In the genomic region with DNA sequence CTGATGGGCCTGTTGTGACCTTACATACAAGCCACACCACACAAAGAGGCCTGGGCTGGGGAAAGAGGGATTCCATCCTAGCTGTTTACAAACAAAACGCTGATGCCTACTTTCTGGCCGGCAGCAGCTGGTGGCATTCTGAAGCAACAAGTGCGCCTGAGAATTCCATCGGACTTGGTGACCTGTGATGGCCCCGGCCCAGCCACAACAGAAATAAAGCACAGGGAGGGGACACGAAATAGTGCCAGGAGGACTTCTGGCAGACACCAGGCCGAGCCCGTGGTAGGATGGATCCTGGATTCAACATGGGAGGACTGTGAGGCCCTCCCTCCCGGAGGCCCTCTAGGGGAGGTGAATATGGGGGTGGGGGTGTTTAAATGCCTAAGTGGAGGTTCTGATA, we compare ENCODE assay signal across 7 mouse cellular contexts. TPM values are rescaled to one million over a fixed set of nuclear protein-coding genes. Genes with fewer than 3 reads are reported as not detected.
DNase-seq lines count a peak whose midpoint lies in the region; ATAC-seq and TF ChIP-seq lines count a peak whose summit lies in the region.

No protein-coding gene starts in this region.

- TF ChIP-seq CTCF in kidney, postnatal 0 days (IDR thresholded peaks at IDR 0.05; ENCODE audit: low read depth), result no peak
- no peak for TF ChIP-seq CTCF in thymus, adult 2 months (IDR thresholded peaks at IDR 0.05; ENCODE audit: borderline replicate concordance, control insufficient read depth, extremely low read depth, insufficient read depth, low read length, poor library complexity)

- H3K27ac ChIP-seq in forebrain, embryonic 10.5 days, result peak overlapping the region; percentile 58
- peak overlapping the region; percentile 90 for H3K27ac ChIP-seq in kidney, postnatal 0 days
- H3K27ac ChIP-seq in midbrain, embryonic 15.5 days, result no peak overlapping the region
- H3K27ac ChIP-seq in thymus, adult 2 months (ENCODE audit: control insufficient read depth, insufficient read depth, low read length), result no peak overlapping the region

- no peak for DNase-seq in forebrain, embryonic 10.5 days (ENCODE audit: extremely low spot score, low spot score)
- DNase-seq in heart, adult 11 months, result peak; percentile 97
- DNase-seq in kidney, postnatal 0 days (ENCODE audit: low spot score), result no peak
- no peak for DNase-seq in left cerebral cortex, postnatal 36 days (ENCODE audit: low spot score in 2 of 2)
- no peak for DNase-seq in thymus, adult 2 months
- DNase-seq in ovary, postnatal 14 days (ENCODE audit: low spot score), result no peak

- ATAC-seq in kidney, postnatal 0 days (replicated peaks; ENCODE audit: low FRiP score, low read depth), result no peak
- ATAC-seq in midbrain, embryonic 15.5 days (replicated peaks), result no peak

- H3K36me3 ChIP-seq in forebrain, embryonic 10.5 days (replicated peaks), result peaks cover 39% of the 10 kb centered on the region
- H3K36me3 ChIP-seq in kidney, postnatal 0 days (ENCODE audit: insufficient read depth, low read length), result no peaks in the 10 kb centered on the region
- no peaks in the 10 kb centered on the region for H3K36me3 ChIP-seq in midbrain, embryonic 15.5 days (replicated peaks)
- no peaks in the 10 kb centered on the region for H3K36me3 ChIP-seq in thymus, adult 2 months (ENCODE audit: control insufficient read depth, insufficient read depth, low read length)

- H3K9ac ChIP-seq in kidney, postnatal 0 days (ENCODE audit: low read depth, low read length), result peak overlapping the region; percentile 54
- H3K9ac ChIP-seq in midbrain, embryonic 15.5 days, result no peak overlapping the region

- H3K4me2 ChIP-seq in kidney, postnatal 0 days (ENCODE audit: low read length), result peak overlapping the region; percentile 61
- H3K4me2 ChIP-seq in midbrain, embryonic 15.5 days, result peak overlapping the region; percentile 75

- 70% methylated on average over 9 of the region's 9 CpGs for WGBS in forebrain, embryonic 10.5 days
- 15% methylated on average over 9 of the region's 9 CpGs for WGBS in kidney, postnatal 0 days
- WGBS in midbrain, embryonic 15.5 days, result 51% methylated on average over 9 of the region's 9 CpGs
- WGBS in thymus, adult 2 months, result 88% methylated on average over 9 of the region's 9 CpGs

- intact Hi-C loops in left cerebral cortex, postnatal 36 days (cut with DNase I), result no loop called here

- H3K4me3 ChIP-seq in forebrain, embryonic 10.5 days, result peak overlapping the region; percentile 89
- H3K4me3 ChIP-seq in kidney, postnatal 0 days (replicated peaks; ENCODE audit: low read depth, low read length), result peak overlapping the region; percentile 79
- peak overlapping the region; percentile 11; the same call in 1 of the 2 replicates for H3K4me3 ChIP-seq in midbrain, embryonic 15.5 days
- no peak overlapping the region for H3K4me3 ChIP-seq in thymus, adult 2 months (ENCODE audit: control insufficient read depth, insufficient read depth, low read length)

- H3K9me3 ChIP-seq in forebrain, embryonic 10.5 days, result peaks cover 1% of the 10 kb centered on the region; the same call in 1 of the 2 replicates
- H3K9me3 ChIP-seq in kidney, postnatal 0 days (replicated peaks; ENCODE audit: low read length), result no peaks in the 10 kb centered on the region
- H3K9me3 ChIP-seq in midbrain, embryonic 15.5 days, result no peaks in the 10 kb centered on the region

- TF ChIP-seq POLR2A in thymus, adult 2 months (IDR thresholded peaks at IDR 0.05; ENCODE audit: control insufficient read depth, extremely low read depth, insufficient read depth, low read length, poor library complexity), result no peak

- peaks cover 50% of the 10 kb centered on the region for H3K4me1 ChIP-seq in forebrain, embryonic 10.5 days
- peaks cover 28% of the 10 kb centered on the region for H3K4me1 ChIP-seq in kidney, postnatal 0 days (replicated peaks; ENCODE audit: insufficient read depth, low read length)
- peaks cover 35% of the 10 kb centered on the region for H3K4me1 ChIP-seq in midbrain, embryonic 15.5 days
- peaks cover 18% of the 10 kb centered on the region for H3K4me1 ChIP-seq in thymus, adult 2 months (replicated peaks; ENCODE audit: control insufficient read depth, insufficient read depth, low read length)

- H3K27me3 ChIP-seq in forebrain, embryonic 10.5 days (ENCODE audit: poor library complexity, severe bottlenecking), result no peaks in the 10 kb centered on the region
- H3K27me3 ChIP-seq in kidney, postnatal 0 days (ENCODE audit: insufficient read depth, low read length), result no peaks in the 10 kb centered on the region
- no peaks in the 10 kb centered on the region for H3K27me3 ChIP-seq in midbrain, embryonic 15.5 days (replicated peaks)
- no peaks in the 10 kb centered on the region for H3K27me3 ChIP-seq in thymus, adult 2 months (ENCODE audit: control insufficient read depth, insufficient read depth, low read length)

RNA-seq across cellular contexts. Expression of gene Rilpl1, which starts 2.4 kb away (rescaled TPM):
- 18.1 and 23.4 TPM in 2 replicates for polyA plus RNA-seq in forebrain, embryonic 10.5 days (2016; fragmentation: Nextera tagmentation; extraction: Ambion mirVana)
- polyA plus RNA-seq in kidney, postnatal 0 days (2015; fragmentation: Nextera tagmentation; extraction: Ambion mirVana), result 24.2 and 27.2 TPM in 2 replicates
- polyA plus RNA-seq in midbrain, embryonic 15.5 days (2015; fragmentation: Nextera tagmentation; extraction: Ambion mirVana), result 11.8 and 14.3 TPM in 2 replicates
- 10 to 100 TPM; 65.9 to 97.7 TPM for total RNA-seq in left cerebral cortex, postnatal 36 days (2021)
- 3.6 and 9.5 TPM in 2 replicates for polyA plus RNA-seq in thymus, adult 2 months (2012; rRNA removed)

RNA-seq across cellular contexts. Expression of gene Tmed2, which starts 11.7 kb away (rescaled TPM):
- polyA plus RNA-seq in forebrain, embryonic 10.5 days (2016; fragmentation: Nextera tagmentation; extraction: Ambion mirVana), result 474 and 480 TPM in 2 replicates
- polyA plus RNA-seq in kidney, postnatal 0 days (2015; fragmentation: Nextera tagmentation; extraction: Ambion mirVana), result 561 and 572 TPM in 2 replicates
- 321 and 332 TPM in 2 replicates for polyA plus RNA-seq in midbrain, embryonic 15.5 days (2015; fragmentation: Nextera tagmentation; extraction: Ambion mirVana)
- 10 to 100 TPM; 97.9 to 98.5 TPM for total RNA-seq in left cerebral cortex, postnatal 36 days (2021)
- polyA plus RNA-seq in thymus, adult 2 months (2012; rRNA removed), result 134 and 198 TPM in 2 replicates

RNA-seq across cellular contexts. Expression of gene Ddx55, which starts 23.9 kb away (rescaled TPM):
- polyA plus RNA-seq in forebrain, embryonic 10.5 days (2016; fragmentation: Nextera tagmentation; extraction: Ambion mirVana), result 18.1 and 21.7 TPM in 2 replicates
- 7.5 and 8.3 TPM in 2 replicates for polyA plus RNA-seq in kidney, postnatal 0 days (2015; fragmentation: Nextera tagmentation; extraction: Ambion mirVana)
- polyA plus RNA-seq in midbrain, embryonic 15.5 days (2015; fragmentation: Nextera tagmentation; extraction: Ambion mirVana), result 26.7 and 30.5 TPM in 2 replicates
- 10 to 100 TPM; 23.9 to 31.0 TPM for total RNA-seq in left cerebral cortex, postnatal 36 days (2021)
- 33.2 and 38.5 TPM in 2 replicates for polyA plus RNA-seq in thymus, adult 2 months (2012; rRNA removed)

RNA-seq across cellular contexts. Expression of gene Snrnp35, which starts 45.9 kb away (rescaled TPM):
- 35.8 and 37.2 TPM in 2 replicates for polyA plus RNA-seq in forebrain, embryonic 10.5 days (2016; fragmentation: Nextera tagmentation; extraction: Ambion mirVana)
- polyA plus RNA-seq in kidney, postnatal 0 days (2015; fragmentation: Nextera tagmentation; extraction: Ambion mirVana), result 17.1 and 21.3 TPM in 2 replicates
- polyA plus RNA-seq in midbrain, embryonic 15.5 days (2015; fragmentation: Nextera tagmentation; extraction: Ambion mirVana), result 18.9 and 19.1 TPM in 2 replicates
- total RNA-seq in left cerebral cortex, postnatal 36 days (2021), result 10 to 100 TPM; 22.7 to 28.0 TPM
- 4.6 and 5.0 TPM in 2 replicates for polyA plus RNA-seq in thymus, adult 2 months (2012; rRNA removed)

RNA-seq across cellular contexts. Expression of gene Eif2b1, which starts 50.1 kb away (rescaled TPM):
- 88.7 and 89.0 TPM in 2 replicates for polyA plus RNA-seq in forebrain, embryonic 10.5 days (2016; fragmentation: Nextera tagmentation; extraction: Ambion mirVana)
- polyA plus RNA-seq in kidney, postnatal 0 days (2015; fragmentation: Nextera tagmentation; extraction: Ambion mirVana), result 64.4 and 66.0 TPM in 2 replicates
- polyA plus RNA-seq in midbrain, embryonic 15.5 days (2015; fragmentation: Nextera tagmentation; extraction: Ambion mirVana), result 62.6 and 63.4 TPM in 2 replicates
- 10 to 100 TPM; 37.6 to 37.9 TPM for total RNA-seq in left cerebral cortex, postnatal 36 days (2021)
- polyA plus RNA-seq in thymus, adult 2 months (2012; rRNA removed), result 25.2 and 25.4 TPM in 2 replicates

Comparison
In these comparisons a context has a peak if more than half of its experiments do, and no peak if none do; other contexts are left out.
1. H3K27ac ChIP-seq: peak in forebrain, embryonic 10.5 days (single experiment) and kidney, postnatal 0 days (single experiment); none in midbrain, embryonic 15.5 days (single experiment) and thymus, adult 2 months (single experiment).